Mouse (Mus musculus) hindbrain, embryonic 13.5 days (tissue): ENCODE results near the gene Cdc42ep2. TPM values are rescaled to one million over a fixed set of nuclear protein-coding genes. Genes with fewer than 3 reads are reported as not detected.
"Not testable (repeated sequence)": the region's sequence is repeated elsewhere in the genome, so short reads cannot be mapped to it uniquely, and the experiment has no call there.

ENCODE experiments used
- ATAC-seq: fragments of 200-750 bp; cut with Nextera tagmentation; 2 replicates; pipeline ENCODE4 v1.8.0; 2017; ENCODE audit warnings: moderate TSS enrichment; ENCODE audit not compliant: low FRiP score
- H3K27ac ChIP-seq: fragments of 300-500 bp; sonication (generic); 2 replicates; pipeline ENCODE4 v1.5.1; 2015; ENCODE audit warnings: inconsistent platforms, mild to moderate bottlenecking, moderate library complexity
- H3K27me3 ChIP-seq: fragments of 300-500 bp; sonication (generic); 2 replicates; pipeline ENCODE4 v1.6.1; 2015; ENCODE audit warnings: mild to moderate bottlenecking, inconsistent platforms
- H3K36me3 ChIP-seq: fragments of 300-500 bp; sonication (generic); 2 replicates; pipeline ENCODE4 v1.6.1; 2015; ENCODE audit warnings: mild to moderate bottlenecking, inconsistent platforms
- H3K4me1 ChIP-seq: fragments of 300-500 bp; sonication (generic); replicated peaks from 2 replicates; pipeline ENCODE4 v1.6.1; 2015; ENCODE audit warnings: inconsistent platforms
- H3K4me2 ChIP-seq: fragments of 300-500 bp; sonication (generic); 2 replicates; pipeline ENCODE4 v1.6.1; 2015; ENCODE audit warnings: inconsistent platforms, mild to moderate bottlenecking, moderate library complexity
- H3K4me3 ChIP-seq: fragments of 300-500 bp; sonication (generic); 2 replicates; pipeline ENCODE4 v1.5.1; 2015; ENCODE audit warnings: mild to moderate bottlenecking, inconsistent platforms
- H3K9ac ChIP-seq: fragments of 300-500 bp; sonication (generic); 2 replicates; pipeline ENCODE4 v1.6.1; 2015; ENCODE audit warnings: mild to moderate bottlenecking, inconsistent platforms
- H3K9me3 ChIP-seq: fragments of 300-500 bp; sonication (generic); 2 replicates; pipeline ENCODE4 v1.6.1; 2016; ENCODE audit warnings: inconsistent platforms
- WGBS: fragments of 180-500 bp; shearing (Covaris S2); methylation state at CpG from one replicate; pipeline ENCODE4 v1.1.7; 2015; 5-methylcytosine and 5-hydroxymethylcytosine counted together
- polyA plus RNA-seq: library from polyadenylated mRNA; unstranded; fragments of >200 nt; fragmentation: Nextera tagmentation; extraction: Ambion mirVana; gene quantifications from 2 replicates; pipeline ENCODE4 v1.2.1, GENCODE M21; 2015

The Cdc42ep2 gene
- polyA plus RNA-seq, 1 experiment from 2014 or later = 11.5 TPM

DNA sequence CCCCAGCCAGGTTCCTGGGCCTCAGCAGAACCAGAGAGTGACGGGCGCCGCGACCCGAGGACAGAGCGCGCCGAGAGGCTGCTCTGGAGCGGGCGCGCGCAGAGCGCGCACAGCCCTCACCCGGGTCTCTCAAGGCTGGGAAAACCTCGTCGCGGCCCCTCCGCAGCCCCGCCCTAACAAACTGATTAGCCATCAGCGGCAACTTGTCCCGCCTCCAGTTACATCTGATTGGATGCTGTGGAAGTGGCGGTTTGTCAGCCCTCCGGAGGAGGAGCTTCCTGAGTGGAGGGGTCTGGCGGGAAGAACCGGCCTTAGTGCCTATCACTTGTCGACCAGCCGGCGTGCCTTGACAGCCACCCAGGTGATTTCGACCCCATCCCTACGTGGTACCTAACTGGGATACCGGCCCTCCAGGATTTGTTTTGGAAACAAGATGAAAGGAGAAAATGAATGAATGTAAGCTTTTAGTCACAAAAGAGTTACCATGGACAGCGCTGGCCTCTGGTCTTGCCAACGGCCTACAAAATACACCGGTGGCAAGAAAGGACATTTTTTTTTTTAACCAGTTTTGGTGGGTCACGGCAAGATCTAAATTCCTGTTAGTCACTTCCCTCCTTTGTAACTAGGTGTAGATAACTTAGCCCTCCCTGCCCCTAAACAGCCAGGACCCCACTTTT lies 30.5 kb downstream of the Cdc42ep2 start, which contains the start of gene Tigd3:
Gene Tigd3, minus strand, starts transcription at position 148 of the 677 bp plus-strand sequence.
- WGBS = 4% methylated on average over 36 of the region's 36 CpGs
- H3K4me1 ChIP-seq = peaks cover 38% of the 10 kb centered on the region
- no peaks in the 10 kb centered on the region for H3K27me3 ChIP-seq
- peak within 1 kb of the TSS; percentile 93 for H3K9ac ChIP-seq
- peak; percentile 98 for ATAC-seq
- H3K27ac ChIP-seq = peak within 1 kb of the TSS; percentile 85
- no peaks in the 10 kb centered on the region for H3K9me3 ChIP-seq
- peak within 1 kb of the TSS; percentile 70 for H3K4me2 ChIP-seq
- H3K4me3 ChIP-seq = peak within 1 kb of the TSS; percentile 66
- peaks cover 40% of the 10 kb centered on the region for H3K36me3 ChIP-seq

DNA sequence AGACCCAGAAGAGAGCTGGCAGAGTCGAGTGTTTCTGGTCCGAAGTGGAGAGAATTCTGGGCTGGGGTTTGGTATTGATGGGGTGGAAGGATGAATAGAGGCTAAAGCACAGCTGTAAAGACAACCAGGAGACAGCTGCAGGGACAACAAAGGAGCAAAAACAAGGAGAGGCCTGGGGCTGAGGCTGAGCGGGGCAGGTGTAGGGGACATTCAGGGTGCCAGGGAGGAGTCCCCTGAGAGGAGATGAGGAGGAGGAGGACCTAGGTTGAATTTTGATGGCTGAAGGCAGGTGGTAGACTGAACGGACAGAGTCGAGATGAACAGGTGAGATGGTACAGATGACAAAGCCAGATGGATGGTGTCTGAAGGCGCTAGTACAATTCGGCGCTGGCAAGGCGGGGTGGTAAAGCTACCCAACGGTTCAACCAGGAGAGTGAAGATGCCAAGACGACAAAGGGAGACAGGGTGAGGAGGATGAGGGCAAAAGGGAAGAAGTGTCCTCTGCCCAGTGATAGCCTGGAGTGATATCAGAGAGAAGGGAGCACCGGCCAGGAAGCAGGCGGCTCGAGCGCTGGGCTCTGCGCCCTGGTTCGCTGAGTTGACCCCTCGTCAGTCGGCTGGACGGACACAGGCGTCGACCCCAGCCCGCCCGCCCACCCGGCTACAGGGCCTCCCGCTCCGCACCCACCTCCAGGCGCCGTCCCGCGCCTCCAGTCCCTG lies 31.2 kb downstream of the Cdc42ep2 start:
- peak overlapping the region; percentile 93 for H3K9ac ChIP-seq
- no peaks in the 10 kb centered on the region for H3K9me3 ChIP-seq
- H3K4me3 ChIP-seq = peak overlapping the region; percentile 66
- WGBS = 12% methylated on average over 16 of the region's 31 CpGs
- peaks cover 38% of the 10 kb centered on the region for H3K4me1 ChIP-seq
- no peaks in the 10 kb centered on the region for H3K27me3 ChIP-seq
- H3K4me2 ChIP-seq = peak overlapping the region; percentile 70
- peak; percentile 66 for ATAC-seq
- H3K36me3 ChIP-seq = peaks cover 35% of the 10 kb centered on the region
- H3K27ac ChIP-seq = peak overlapping the region; percentile 85

DNA sequence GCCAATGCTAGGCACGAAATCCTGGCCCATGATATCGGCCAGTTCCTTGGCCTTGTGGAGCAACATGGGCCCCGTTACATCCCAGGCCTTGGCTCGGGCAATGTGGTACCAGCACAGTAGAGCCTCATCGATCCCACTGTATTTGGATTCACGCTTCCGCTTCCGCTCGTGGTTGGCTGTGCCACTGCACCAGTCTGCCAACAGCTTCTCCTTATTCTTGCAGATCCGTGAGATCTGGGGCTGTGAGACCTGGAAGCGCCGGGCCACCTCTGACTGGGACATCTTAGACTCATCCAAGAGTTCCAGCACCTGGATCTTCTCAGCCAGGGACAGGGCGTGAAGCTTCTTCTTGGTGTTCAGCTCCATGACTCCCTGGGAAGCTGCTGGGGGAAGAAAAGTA lies 31.9 kb downstream of the Cdc42ep2 start:
- ATAC-seq = no peak
- peak overlapping the region; percentile 70 for H3K4me2 ChIP-seq
- peaks cover 38% of the 10 kb centered on the region for H3K4me1 ChIP-seq
- no peaks in the 10 kb centered on the region for H3K9me3 ChIP-seq
- no peaks in the 10 kb centered on the region for H3K27me3 ChIP-seq
- H3K9ac ChIP-seq = peak overlapping the region; percentile 93
- WGBS = 91% methylated on average over 13 of the region's 13 CpGs
- H3K4me3 ChIP-seq = peak overlapping the region; percentile 66
- H3K27ac ChIP-seq = peak overlapping the region; percentile 85; the same call in 1 of the 2 replicates
- H3K36me3 ChIP-seq = peaks cover 29% of the 10 kb centered on the region

DNA sequence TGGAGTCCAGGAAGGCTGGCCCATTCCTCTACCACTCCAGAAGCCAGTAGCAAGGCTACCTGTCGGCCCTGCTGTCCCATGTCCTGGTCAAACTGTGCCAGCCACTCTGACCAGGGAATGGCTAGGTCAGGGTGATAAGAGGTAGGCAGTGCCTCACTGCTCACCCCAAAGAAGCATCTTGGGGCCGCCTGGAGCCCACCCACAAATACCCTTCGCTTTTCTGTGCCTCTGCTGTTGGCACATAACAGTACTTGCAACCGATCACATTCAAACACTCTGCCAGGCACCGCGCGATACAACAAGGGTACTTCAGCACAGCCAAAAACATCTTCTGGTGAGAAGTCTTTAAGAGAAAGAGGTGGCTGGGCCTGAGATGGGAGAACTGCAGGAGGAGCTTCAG lies 32.4 kb downstream of the Cdc42ep2 start:
- no peak for ATAC-seq
- 97% methylated on average over 7 of the region's 7 CpGs for WGBS
- peaks cover 38% of the 10 kb centered on the region for H3K4me1 ChIP-seq
- no peaks in the 10 kb centered on the region for H3K27me3 ChIP-seq
- H3K9ac ChIP-seq = peak overlapping the region; percentile 93; the same call in 1 of the 2 replicates
- no peaks in the 10 kb centered on the region for H3K9me3 ChIP-seq
- peaks cover 25% of the 10 kb centered on the region for H3K36me3 ChIP-seq
- H3K27ac ChIP-seq = no peak overlapping the region
- peak overlapping the region; percentile 66; the same call in 1 of the 2 replicates for H3K4me3 ChIP-seq
- H3K4me2 ChIP-seq = peak overlapping the region; percentile 70

DNA sequence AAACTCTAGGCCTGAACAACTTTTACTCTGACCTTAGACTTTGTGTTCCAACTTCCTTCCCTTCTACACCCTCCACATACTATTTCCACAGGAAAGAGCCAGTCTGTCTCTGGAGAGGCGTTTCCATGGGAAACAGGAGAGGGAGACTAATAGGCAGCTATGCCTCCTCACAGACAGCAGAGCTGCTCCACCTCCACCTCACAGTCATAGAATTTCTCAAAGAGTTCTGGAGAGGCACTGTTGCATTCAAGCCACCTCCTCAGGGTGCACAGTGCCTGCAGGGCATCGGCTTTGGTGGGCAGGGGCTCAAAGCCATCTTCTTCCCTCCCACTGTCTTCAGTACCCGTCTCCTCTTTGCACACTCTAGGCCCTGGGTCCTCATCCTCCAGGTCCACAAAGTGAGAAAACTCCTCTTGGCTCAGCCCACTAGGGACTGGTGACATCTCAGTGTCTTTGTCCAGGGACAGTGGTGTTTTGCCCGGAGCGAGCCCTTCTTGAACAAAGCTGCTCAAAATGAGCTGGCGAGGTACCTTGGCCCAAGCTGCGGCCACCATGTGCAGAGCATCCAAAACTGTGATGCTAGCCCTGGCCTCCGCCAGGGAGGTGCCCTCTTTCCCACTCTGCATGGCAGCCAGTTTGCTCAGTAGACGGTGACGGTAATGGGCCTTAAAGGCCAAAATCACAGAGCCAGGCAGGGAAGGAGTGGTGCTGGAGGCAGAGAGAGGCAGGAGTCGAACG lies 32.9 kb downstream of the Cdc42ep2 start:
- no peaks in the 10 kb centered on the region for H3K9me3 ChIP-seq
- 95% methylated on average over 12 of the region's 12 CpGs for WGBS
- no peak overlapping the region; the same call in 1 of the 2 replicates for H3K4me2 ChIP-seq

DNA sequence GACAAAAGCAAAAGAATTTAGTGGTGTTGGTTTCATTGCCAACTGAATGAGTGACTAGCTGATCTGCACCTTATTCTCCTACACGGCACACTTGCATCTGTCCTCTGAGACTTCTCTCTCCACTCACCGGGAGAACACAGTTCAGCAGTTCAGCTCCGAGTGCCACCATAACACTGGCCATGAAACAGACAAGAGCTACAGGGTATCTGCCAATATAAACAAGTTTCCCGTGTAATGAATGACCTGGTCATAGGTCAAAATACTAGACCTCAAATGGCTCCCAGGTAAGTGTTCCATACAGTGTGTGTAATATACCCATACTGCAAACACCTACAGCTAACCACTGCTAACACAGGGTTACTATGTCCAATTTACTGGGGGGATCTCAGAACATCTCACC lies 35.4 kb downstream of the Cdc42ep2 start:
- H3K4me3 ChIP-seq = no peak overlapping the region
- H3K36me3 ChIP-seq = peaks cover 13% of the 10 kb centered on the region
- no peaks in the 10 kb centered on the region for H3K9me3 ChIP-seq
- H3K9ac ChIP-seq = no peak overlapping the region
- no peak overlapping the region for H3K27ac ChIP-seq
- no peak for ATAC-seq
- H3K4me1 ChIP-seq = peaks cover 31% of the 10 kb centered on the region
- H3K4me2 ChIP-seq = no peak overlapping the region
- 70% methylated on average over 4 of the region's 4 CpGs for WGBS
- H3K27me3 ChIP-seq = no peaks in the 10 kb centered on the region

More for the DNA sequence above, 32.9 kb downstream of the Cdc42ep2 start:
- H3K4me1 ChIP-seq = peaks cover 38% of the 10 kb centered on the region
- H3K36me3 ChIP-seq = peaks cover 21% of the 10 kb centered on the region
- no peak overlapping the region for H3K4me3 ChIP-seq
- no peaks in the 10 kb centered on the region for H3K27me3 ChIP-seq
- H3K9ac ChIP-seq = peak overlapping the region; percentile 93
- no peak overlapping the region for H3K27ac ChIP-seq
- ATAC-seq = no peak

DNA sequence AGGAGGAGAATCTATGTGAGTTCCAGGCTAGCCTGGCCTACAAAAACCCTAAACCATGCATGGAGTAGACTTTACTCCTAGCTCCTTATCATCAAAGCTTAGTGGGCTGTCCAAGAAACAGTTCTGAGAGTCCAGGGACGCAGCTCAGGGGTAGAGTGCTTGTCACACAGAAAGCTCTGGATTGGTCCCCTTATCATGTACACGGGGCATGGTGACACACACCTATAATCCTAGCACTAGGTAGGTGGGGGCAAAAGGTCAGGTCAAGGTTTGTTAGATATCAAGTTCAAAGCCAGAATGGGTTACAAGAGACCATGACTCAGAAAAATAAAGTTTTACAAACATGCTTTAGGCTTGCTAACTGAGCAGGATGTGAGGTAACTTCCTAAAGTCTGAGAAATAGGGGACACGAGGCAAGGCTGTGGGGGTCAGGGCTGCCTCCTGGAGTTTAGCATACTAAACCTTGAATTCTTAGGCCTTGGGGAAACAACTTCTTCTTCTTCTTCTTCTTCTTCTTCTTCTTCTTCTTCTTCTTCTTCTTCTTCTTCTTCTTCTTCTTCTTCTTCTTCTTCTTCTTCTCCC lies 37.3 kb downstream of the Cdc42ep2 start:
- WGBS = 91% methylated on average over 3 of the region's 3 CpGs
- Histone ChIP-seq H3K4me3 (no peak overlapping the region), H3K27me3 (no peaks in the 10 kb centered on the region), H3K9me3 (no peaks in the 10 kb centered on the region), H3K4me1 (peaks cover 18% of the 10 kb centered on the region), H3K27ac (no peak overlapping the region), H3K9ac (no peak overlapping the region), H3K4me2 (no peak overlapping the region), H3K36me3 (peaks cover 10% of the 10 kb centered on the region)
- no peak for ATAC-seq

DNA sequence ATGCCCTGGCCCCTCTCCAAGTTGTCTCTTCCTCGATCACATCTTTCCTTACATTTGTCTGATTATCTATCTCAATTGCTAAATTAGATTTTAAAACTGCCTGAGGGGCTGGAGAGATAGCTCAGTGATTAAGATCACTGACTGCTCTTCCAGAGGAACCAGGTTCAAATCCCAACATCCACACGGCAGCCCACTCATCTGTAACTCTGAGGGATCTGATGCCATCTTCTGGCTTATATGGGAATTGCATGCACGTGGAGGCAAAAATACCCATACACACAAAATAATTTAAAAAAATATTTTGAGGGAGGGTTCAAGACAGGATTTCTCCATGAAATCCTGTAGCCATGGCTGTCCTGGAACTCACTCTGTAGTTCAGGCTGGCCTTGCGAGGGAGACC lies 38.8 kb downstream of the Cdc42ep2 start:
- Histone ChIP-seq H3K4me2 (no peak overlapping the region), H3K4me3 (no peak overlapping the region), H3K36me3 (no peaks in the 10 kb centered on the region; the same call in 1 of the 2 replicates), H3K4me1 (peaks cover 6% of the 10 kb centered on the region), H3K27me3 (no peaks in the 10 kb centered on the region), H3K27ac (no peak overlapping the region), H3K9me3 (no peaks in the 10 kb centered on the region), H3K9ac (no peak overlapping the region)
- 54% methylated on average over 4 of the region's 4 CpGs for WGBS
- ATAC-seq = no peak

DNA sequence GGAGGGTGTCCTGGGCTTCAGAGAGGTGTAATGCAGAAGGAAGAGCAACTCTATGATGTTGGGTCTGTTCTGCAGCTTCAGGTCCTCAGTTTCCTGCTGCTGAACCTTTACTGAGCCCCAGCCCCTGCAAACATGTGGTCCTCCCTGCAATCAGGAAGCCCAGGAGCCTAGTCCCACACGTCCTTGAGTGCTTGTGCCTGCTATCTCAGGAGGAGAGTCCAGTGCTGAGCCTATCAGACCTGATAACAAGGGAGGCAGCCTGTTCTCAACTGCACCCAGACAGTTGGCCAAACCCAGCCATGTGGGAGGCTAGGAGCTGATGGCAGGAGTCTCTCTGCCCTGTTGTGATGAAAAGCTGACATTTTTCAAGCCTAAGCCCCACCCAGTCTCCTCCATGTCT lies 40.7 kb downstream of the Cdc42ep2 start:
- Histone ChIP-seq H3K4me1 (no peaks in the 10 kb centered on the region), H3K4me3 (no peak overlapping the region), H3K4me2 (no peak overlapping the region), H3K36me3 (no peaks in the 10 kb centered on the region), H3K27ac (no peak overlapping the region), H3K9ac (peak overlapping the region; percentile 35), H3K27me3 (no peaks in the 10 kb centered on the region), H3K9me3 (no peaks in the 10 kb centered on the region)
- ATAC-seq = no peak
- 79% methylated on average over 1 of the region's 1 CpGs for WGBS

DNA sequence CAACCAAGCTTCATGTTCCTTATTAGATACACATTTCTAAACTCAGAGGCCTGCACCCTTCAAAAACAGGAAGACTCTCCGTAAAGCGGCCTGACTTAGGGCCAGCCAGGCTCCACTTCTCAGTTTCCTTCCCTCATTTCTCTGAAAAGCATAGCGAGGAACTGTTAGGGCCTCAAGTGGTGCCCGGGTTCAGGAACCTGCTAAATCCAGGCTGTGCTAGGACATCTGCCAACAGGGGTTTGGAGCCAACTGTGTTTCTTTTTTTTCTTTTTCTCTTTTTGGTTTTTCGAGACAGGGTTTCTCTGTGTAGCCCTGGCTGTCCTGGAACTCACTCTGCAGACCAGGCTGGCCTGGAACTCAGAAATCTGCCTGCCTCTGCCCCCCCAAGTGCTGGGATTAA lies 42.5 kb downstream of the Cdc42ep2 start:
- ATAC-seq, H3K27ac ChIP-seq, H3K27me3 ChIP-seq, H3K9me3 ChIP-seq, H3K4me3 ChIP-seq, H3K4me1 ChIP-seq, H3K36me3 ChIP-seq, H3K9ac ChIP-seq, H3K4me2 ChIP-seq: not testable (repeated sequence)
- WGBS = 85% methylated on average over 5 of the region's 5 CpGs

DNA sequence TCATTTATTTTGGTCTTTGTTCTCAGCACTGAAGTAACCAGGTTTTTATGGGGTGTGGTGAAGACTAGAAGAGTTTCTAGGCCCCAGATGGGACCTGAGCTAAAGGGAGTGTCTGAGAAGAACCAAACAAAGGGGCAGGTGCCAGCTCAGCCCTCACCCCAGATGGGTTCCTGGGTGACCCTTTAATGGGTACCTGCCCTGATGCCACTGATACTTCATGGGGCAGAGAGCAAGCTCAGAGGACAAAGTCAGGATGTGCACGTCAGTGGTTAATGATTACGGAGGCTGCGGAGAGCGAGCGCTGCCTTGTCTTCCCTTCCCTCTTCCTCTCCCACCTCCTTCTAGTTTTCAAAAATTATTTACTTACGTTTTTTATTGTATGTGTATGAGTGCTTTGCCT lies 43.5 kb downstream of the Cdc42ep2 start:
- H3K36me3 ChIP-seq = no peaks in the 10 kb centered on the region
- no peaks in the 10 kb centered on the region for H3K27me3 ChIP-seq
- no peak for ATAC-seq
- H3K27ac ChIP-seq = no peak overlapping the region
- no peak overlapping the region for H3K4me2 ChIP-seq
- WGBS = 91% methylated on average over 6 of the region's 6 CpGs
- H3K9ac ChIP-seq = no peak overlapping the region
- peaks cover 2% of the 10 kb centered on the region; the same call in 1 of the 2 replicates for H3K4me1 ChIP-seq
- H3K4me3 ChIP-seq = no peak overlapping the region
- H3K9me3 ChIP-seq = no peaks in the 10 kb centered on the region

DNA sequence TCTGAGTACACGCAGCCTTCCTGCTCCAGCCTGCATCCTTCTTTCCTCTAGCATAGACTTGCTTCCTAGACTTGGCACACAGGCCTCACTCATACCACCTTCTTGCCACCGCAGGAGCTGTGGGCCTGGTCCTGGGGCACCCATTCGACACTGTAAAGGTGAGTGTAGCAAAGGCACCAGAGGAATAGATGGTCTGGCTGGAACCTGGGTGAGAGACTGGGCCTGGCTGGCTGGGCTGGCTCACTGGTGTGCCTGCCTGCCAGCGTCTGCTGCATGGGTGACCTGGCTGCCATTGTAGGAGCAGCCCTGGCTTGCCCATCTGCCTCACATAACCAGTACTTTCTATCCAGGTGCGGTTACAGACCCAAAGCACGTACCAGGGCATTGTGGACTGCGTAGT lies 44.9 kb downstream of the Cdc42ep2 start:
- Histone ChIP-seq H3K9ac (no peak overlapping the region), H3K36me3 (no peaks in the 10 kb centered on the region), H3K4me3 (no peak overlapping the region), H3K9me3 (no peaks in the 10 kb centered on the region), H3K4me1 (peaks cover 10% of the 10 kb centered on the region), H3K27ac (no peak overlapping the region), H3K27me3 (no peaks in the 10 kb centered on the region), H3K4me2 (no peak overlapping the region)
- ATAC-seq = no peak
- WGBS = 96% methylated on average over 7 of the region's 7 CpGs
